Mouse (Mus musculus) myocyte (in vitro differentiated cells): Measurements from ENCODE around the gene 1700025G04Rik. TPM values are rescaled to one million over a fixed set of nuclear protein-coding genes. Genes with fewer than 3 reads are reported as not detected.

Experiments
- H3K27me3 ChIP-seq: one replicate; pipeline ENCODE4 v1.6.1; 2011; ENCODE audit not compliant: control insufficient read depth, insufficient read depth, insufficient read length
- H3K36me3 ChIP-seq: one replicate; pipeline ENCODE4 v1.6.1; 2011; ENCODE audit not compliant: control insufficient read depth, insufficient read depth
- H3K4me2 ChIP-seq: one replicate; pipeline ENCODE4 v1.6.1; 2011; ENCODE audit warnings: low read depth, control low read depth
- H3K4me3 ChIP-seq: one replicate; pipeline ENCODE4 v1.5.1; 2011; ENCODE audit warnings: mild to moderate bottlenecking, control low read depth, moderate library complexity
- H3K79me2 ChIP-seq: one replicate; pipeline ENCODE4 v1.6.1; 2011; ENCODE audit not compliant: control insufficient read depth, insufficient read depth
- H3ac ChIP-seq: one replicate; pipeline ENCODE4 v1.6.1; 2011; ENCODE audit not compliant: control insufficient read depth, insufficient read length
- CEBPB ChIP-seq: IDR thresholded peaks from 2 replicates; pipeline ENCODE4 v1.6.1; 2011; ENCODE audit warnings: mild to moderate bottlenecking, moderate library complexity; ENCODE audit not compliant: poor library complexity, insufficient read depth, severe bottlenecking
- E2F4 ChIP-seq: IDR thresholded peaks from one replicate; pipeline ENCODE4 v1.6.1; 2011; ENCODE audit warnings: mild to moderate bottlenecking, control low read depth, moderate library complexity; ENCODE audit not compliant: insufficient read depth
- MAX ChIP-seq: IDR thresholded peaks from one replicate; pipeline ENCODE4 v1.6.1; 2011; ENCODE audit warnings: low read depth, mild to moderate bottlenecking, control low read depth
- MYOD1 ChIP-seq, 3 experiments: IDR thresholded peaks; one replicate each; pipeline ENCODE4 v1.6.1; 2011; ENCODE audit warnings: control low read depth in 2 of 3, low read depth in 2 of 3, mild to moderate bottlenecking in 2 of 3, moderate library complexity in 1 of 3; ENCODE audit not compliant: insufficient read length in 2 of 3, control insufficient read depth in 1 of 3
- MYOG ChIP-seq, 3 experiments: IDR thresholded peaks; one replicate each; pipeline ENCODE4 v1.6.1; 2011; ENCODE audit warnings: control low read depth in 2 of 3, low read depth in 2 of 3, mild to moderate bottlenecking in 2 of 3; ENCODE audit not compliant: insufficient read length in 2 of 3, control insufficient read depth in 1 of 3, insufficient read depth in 1 of 3
- POLR2A ChIP-seq: IDR thresholded peaks from one replicate; pipeline ENCODE4 v1.6.1; 2011; ENCODE audit warnings: low read depth, mild to moderate bottlenecking, control low read depth, moderate library complexity; ENCODE audit not compliant: insufficient read length
- POLR2AphosphoS2 ChIP-seq: IDR thresholded peaks from one replicate; pipeline ENCODE4 v1.6.1; 2011; ENCODE audit warnings: low read depth, control low read depth; ENCODE audit not compliant: insufficient read length
- REST ChIP-seq: IDR thresholded peaks from one replicate; pipeline ENCODE4 v1.6.1; 2011; ENCODE audit warnings: mild to moderate bottlenecking, control low read depth, moderate library complexity; ENCODE audit not compliant: insufficient read depth, insufficient read length
- SRF ChIP-seq: IDR thresholded peaks from one replicate; pipeline ENCODE4 v1.6.1; 2011; ENCODE audit warnings: low read depth; ENCODE audit not compliant: control insufficient read depth, insufficient read length
- TCF12 ChIP-seq: IDR thresholded peaks from one replicate; pipeline ENCODE4 v1.6.1; 2011; ENCODE audit warnings: mild to moderate bottlenecking, control low read depth; ENCODE audit not compliant: poor library complexity, insufficient read depth, severe bottlenecking
- TCF3 ChIP-seq: IDR thresholded peaks from one replicate; pipeline ENCODE4 v1.6.1; 2011; ENCODE audit warnings: low read depth, control low read depth; ENCODE audit not compliant: insufficient read length
- USF1 ChIP-seq: IDR thresholded peaks from one replicate; pipeline ENCODE4 v1.6.1; 2011; ENCODE audit warnings: low read depth, mild to moderate bottlenecking, control low read depth, moderate library complexity
- polyA plus RNA-seq: library from polyadenylated mRNA; unstranded; fragments of >200 nt; fragmentation: generic; extraction: Trizol; gene quantifications from one replicate; pipeline ENCODE4 v1.2.1, GENCODE M21; 2012; ENCODE audit warnings: missing spikeins

The 1700025G04Rik gene
- polyA plus RNA-seq, 1 experiment = 3.3 TPM

DNA sequence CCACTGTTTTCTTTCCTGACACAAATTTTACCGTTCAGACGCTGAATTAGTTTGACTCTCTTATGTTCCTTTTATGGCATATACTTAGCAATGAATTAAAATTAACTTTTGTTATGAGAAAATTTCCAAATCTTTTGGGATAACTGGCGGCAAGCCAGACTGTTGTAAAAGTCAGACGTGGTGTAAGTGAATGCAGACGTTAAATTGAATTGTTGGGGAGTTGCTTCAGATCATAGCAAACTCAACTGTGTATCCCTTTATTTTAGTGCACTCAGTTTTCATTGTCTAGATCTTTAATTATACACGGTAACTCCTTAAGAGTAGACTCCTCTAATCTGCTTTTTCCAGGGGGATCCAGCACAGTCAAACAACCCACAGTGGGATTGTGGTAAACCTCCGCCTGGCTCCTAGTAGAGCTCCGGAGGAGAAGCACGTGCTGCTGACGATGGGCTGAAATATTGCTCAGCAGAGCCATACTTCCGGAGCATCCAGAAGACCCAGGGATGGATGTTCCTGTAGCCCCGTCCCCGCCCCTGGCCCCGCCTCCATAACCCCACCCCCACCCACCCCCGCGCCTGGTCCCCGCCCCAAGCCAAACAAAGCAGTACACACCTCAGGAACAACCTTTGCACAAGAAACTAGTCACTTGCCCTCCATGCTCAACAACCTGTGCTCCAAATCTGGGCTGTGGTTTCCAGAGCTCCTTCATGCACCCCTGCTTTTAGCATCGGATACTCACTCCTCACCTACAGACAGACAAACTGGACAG lies 65.7 kb downstream of the 1700025G04Rik start:
- Histone ChIP-seq H3K4me3 (no peak overlapping the region), H3ac (no peak overlapping the region), H3K36me3 (no peaks in the 10 kb centered on the region), H3K4me2 (no peak overlapping the region), H3K27me3 (no peaks in the 10 kb centered on the region), H3K79me2 (no peaks in the 10 kb centered on the region)
- TF ChIP-seq POLR2AphosphoS2 (no peak), MAX (no peak), USF1 (no peak), POLR2A (no peak), TCF12 (no peak), SRF (no peak), REST (no peak), TCF3 (no peak), E2F4 (no peak), MYOG (IDR thresholded peaks at IDR 0.05; ENCODE audit: control insufficient read depth in 1 of 3, insufficient read depth in 1 of 3, insufficient read length in 2 of 3, low read depth in 2 of 3) (no peak), MYOD1 (IDR thresholded peaks at IDR 0.05; ENCODE audit: control insufficient read depth in 1 of 3, insufficient read length in 2 of 3, low read depth in 2 of 3) (no peak)

DNA sequence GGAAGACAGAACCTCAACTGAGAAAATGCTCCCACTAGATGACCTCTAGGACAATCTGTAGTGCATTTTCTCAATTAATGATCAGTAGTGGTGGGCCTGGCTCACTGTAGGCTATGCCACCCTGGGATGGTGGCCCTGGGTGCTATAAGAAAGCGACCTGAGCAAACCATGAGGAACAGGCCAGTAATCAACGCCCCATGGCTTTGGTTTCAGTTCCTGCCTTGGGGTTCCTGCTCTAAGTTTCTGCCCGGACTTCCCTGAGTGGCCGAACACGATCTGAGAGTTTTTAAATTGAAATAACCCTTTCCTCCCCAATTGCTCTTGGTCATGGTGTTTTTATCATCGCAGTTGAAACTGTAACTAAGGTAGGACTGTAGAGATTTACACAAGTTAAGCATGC lies 69.1 kb downstream of the 1700025G04Rik start:
- Histone ChIP-seq H3K27me3 (no peaks in the 10 kb centered on the region), H3K4me2 (no peak overlapping the region), H3ac (no peak overlapping the region), H3K79me2 (no peaks in the 10 kb centered on the region), H3K36me3 (no peaks in the 10 kb centered on the region), H3K4me3 (no peak overlapping the region)
- TF ChIP-seq MAX (no peak), POLR2A (no peak), MYOD1 (IDR thresholded peaks at IDR 0.05; ENCODE audit: control insufficient read depth in 1 of 3, insufficient read length in 2 of 3, low read depth in 2 of 3) (no peak), TCF12 (no peak), CEBPB (no peak)

GRCm38 (mm10) chr1:152020070-152020469 lies 69.9 kb downstream of the 1700025G04Rik start:
- TF ChIP-seq SRF = no peak
- TF ChIP-seq TCF3 = no peak
- no peak for TF ChIP-seq POLR2AphosphoS2
- TF ChIP-seq REST = no peak
- TF ChIP-seq TCF12 = no peak
- TF ChIP-seq MYOD1 (IDR thresholded peaks at IDR 0.05; ENCODE audit: control insufficient read depth in 1 of 3, insufficient read length in 2 of 3, low read depth in 2 of 3) = no peak
- no peak for TF ChIP-seq POLR2A
- TF ChIP-seq CEBPB = no peak
- no peak for TF ChIP-seq E2F4
- TF ChIP-seq USF1 = no peak
- no peak for TF ChIP-seq MYOG (IDR thresholded peaks at IDR 0.05; ENCODE audit: control insufficient read depth in 1 of 3, insufficient read depth in 1 of 3, insufficient read length in 2 of 3, low read depth in 2 of 3)
- no peak for TF ChIP-seq MAX
- Histone ChIP-seq H3ac (no peak overlapping the region), H3K4me2 (no peak overlapping the region), H3K4me3 (no peak overlapping the region), H3K27me3 (no peaks in the 10 kb centered on the region), H3K79me2 (no peaks in the 10 kb centered on the region), H3K36me3 (no peaks in the 10 kb centered on the region)

DNA sequence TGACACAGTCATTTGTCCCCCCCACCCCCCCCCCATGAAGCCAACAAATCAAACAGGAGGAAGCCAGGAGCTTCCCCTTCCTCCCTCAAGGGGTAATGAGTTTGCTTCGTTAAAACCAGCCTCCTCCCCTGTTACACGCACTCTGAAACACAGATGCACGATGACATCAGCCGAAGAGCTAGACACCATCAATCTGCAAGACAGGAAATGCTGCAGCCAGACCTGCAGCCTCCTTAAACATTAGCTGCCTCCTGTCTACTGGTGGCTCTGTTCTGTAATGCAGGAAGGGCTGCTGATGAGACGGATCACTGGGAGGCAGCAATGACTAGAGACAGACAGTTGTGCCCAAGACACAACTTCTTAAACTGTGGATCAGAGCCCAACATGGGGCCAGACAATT lies 70.7 kb downstream of the 1700025G04Rik start:
- no peaks in the 10 kb centered on the region for H3K27me3 ChIP-seq
- H3ac ChIP-seq = no peak overlapping the region
- TF ChIP-seq TCF12 = no peak
- TF ChIP-seq POLR2AphosphoS2 = no peak
- TF ChIP-seq REST = no peak
- no peak for TF ChIP-seq TCF3
- TF ChIP-seq MYOG (IDR thresholded peaks at IDR 0.05; ENCODE audit: control insufficient read depth in 1 of 3, insufficient read depth in 1 of 3, insufficient read length in 2 of 3, low read depth in 2 of 3) = no peak
- no peak for TF ChIP-seq CEBPB
- TF ChIP-seq SRF = no peak
- TF ChIP-seq E2F4 = no peak
- TF ChIP-seq USF1 = no peak
- no peak for TF ChIP-seq POLR2A
- no peak for TF ChIP-seq MAX
- TF ChIP-seq MYOD1 (IDR thresholded peaks at IDR 0.05; ENCODE audit: control insufficient read depth in 1 of 3, insufficient read length in 2 of 3, low read depth in 2 of 3) = no peak
- H3K4me3 ChIP-seq = no peak overlapping the region
- no peak overlapping the region for H3K4me2 ChIP-seq
- no peaks in the 10 kb centered on the region for H3K79me2 ChIP-seq
- no peaks in the 10 kb centered on the region for H3K36me3 ChIP-seq

GRCm38 (mm10) chr1:152018322-152018721 lies 71.6 kb downstream of the 1700025G04Rik start:
- H3K36me3 ChIP-seq = no peaks in the 10 kb centered on the region

More at GRCm38 (mm10) chr1:152018322-152018721, 71.6 kb downstream of the 1700025G04Rik start:
- Histone ChIP-seq H3K4me2 (peak overlapping the region; percentile 51), H3K27me3 (no peaks in the 10 kb centered on the region), H3K4me3 (no peak overlapping the region), H3K79me2 (no peaks in the 10 kb centered on the region), H3ac (no peak overlapping the region)
- no peak for TF ChIP-seq POLR2A
- TF ChIP-seq MYOG (IDR thresholded peaks at IDR 0.05; ENCODE audit: control insufficient read depth in 1 of 3, insufficient read depth in 1 of 3, insufficient read length in 2 of 3, low read depth in 2 of 3) = no peak
- no peak for TF ChIP-seq TCF3
- TF ChIP-seq TCF12 = no peak
- TF ChIP-seq CEBPB = no peak
- no peak for TF ChIP-seq E2F4
- TF ChIP-seq MAX = no peak
- no peak for TF ChIP-seq MYOD1 (IDR thresholded peaks at IDR 0.05; ENCODE audit: control insufficient read depth in 1 of 3, insufficient read length in 2 of 3, low read depth in 2 of 3)
- no peak for TF ChIP-seq REST
